Mouse (Mus musculus) fibroblast of lung, adult 2 months (primary cell): ENCODE data around the gene Gsap.
"Not testable (repeated sequence)": the region's sequence is repeated elsewhere in the genome, so short reads cannot be mapped to it uniquely, and the experiment has no call there.

Source experiments
- DNase-seq: peaks from one replicate; pipeline ENCODE4 v3.0.0-alpha.2; 2011; ENCODE audit warnings: low read depth

Gene Gsap

GRCm38 (mm10) chr5:21179496-21179895, 6.6 kb upstream of the Gsap start:
- no peak for DNase-seq

- not testable (repeated sequence) for DNase-seq
Measured at GRCm38 (mm10) chr5:21183046-21183445, 3.0 kb upstream of the Gsap start.

GRCm38 (mm10) chr5:21186821-21187220, 766 bp downstream of the Gsap start:
- DNase-seq: no peak

- no peak for DNase-seq
Measured at GRCm38 (mm10) chr5:21188435-21188834, 2.4 kb downstream of the Gsap start.

GRCm38 (mm10) chr5:21189036-21189435, 3.0 kb downstream of the Gsap start:
- DNase-seq: no peak

GRCm38 (mm10) chr5:21189460-21189859, 3.4 kb downstream of the Gsap start:
- DNase-seq: no peak

- no peak for DNase-seq
Measured at GRCm38 (mm10) chr5:21203504-21203903, 17.4 kb downstream of the Gsap start.

- DNase-seq: no peak
Measured at GRCm38 (mm10) chr5:21204157-21204556, 18.1 kb downstream of the Gsap start.

- DNase-seq: no peak
Measured at GRCm38 (mm10) chr5:21206014-21206413, 20.0 kb downstream of the Gsap start.

- DNase-seq: no peak
Measured at GRCm38 (mm10) chr5:21211406-21211805, 25.4 kb downstream of the Gsap start.

GRCm38 (mm10) chr5:21212933-21213332, 26.9 kb downstream of the Gsap start:
- no peak for DNase-seq

GRCm38 (mm10) chr5:21213801-21214200, 27.7 kb downstream of the Gsap start:
- DNase-seq: no peak

- no peak for DNase-seq
Measured at GRCm38 (mm10) chr5:21217453-21218294, 31.6 kb downstream of the Gsap start.

- DNase-seq: no peak
Measured at GRCm38 (mm10) chr5:21232876-21233275, 46.8 kb downstream of the Gsap start.

- no peak for DNase-seq
Measured at GRCm38 (mm10) chr5:21244575-21244974, 58.5 kb downstream of the Gsap start.

- no peak for DNase-seq
Measured at GRCm38 (mm10) chr5:21245241-21245640, 59.2 kb downstream of the Gsap start.

GRCm38 (mm10) chr5:21246794-21247193, 60.7 kb downstream of the Gsap start:
- no peak for DNase-seq

GRCm38 (mm10) chr5:21247916-21248315, 61.9 kb downstream of the Gsap start:
- DNase-seq: no peak

GRCm38 (mm10) chr5:21248834-21249233, 62.8 kb downstream of the Gsap start:
- DNase-seq: no peak

- DNase-seq: no peak
Measured at GRCm38 (mm10) chr5:21254731-21255525, 68.9 kb downstream of the Gsap start.

GRCm38 (mm10) chr5:21255551-21256132, 69.6 kb downstream of the Gsap start:
- no peak for DNase-seq

- no peak for DNase-seq
Measured at GRCm38 (mm10) chr5:21257126-21257525, 71.1 kb downstream of the Gsap start.

GRCm38 (mm10) chr5:21257806-21258205, 71.8 kb downstream of the Gsap start:
- DNase-seq: no peak
